8 mouse cellular contexts compared by ENCODE assay signal in the genomic region with DNA sequence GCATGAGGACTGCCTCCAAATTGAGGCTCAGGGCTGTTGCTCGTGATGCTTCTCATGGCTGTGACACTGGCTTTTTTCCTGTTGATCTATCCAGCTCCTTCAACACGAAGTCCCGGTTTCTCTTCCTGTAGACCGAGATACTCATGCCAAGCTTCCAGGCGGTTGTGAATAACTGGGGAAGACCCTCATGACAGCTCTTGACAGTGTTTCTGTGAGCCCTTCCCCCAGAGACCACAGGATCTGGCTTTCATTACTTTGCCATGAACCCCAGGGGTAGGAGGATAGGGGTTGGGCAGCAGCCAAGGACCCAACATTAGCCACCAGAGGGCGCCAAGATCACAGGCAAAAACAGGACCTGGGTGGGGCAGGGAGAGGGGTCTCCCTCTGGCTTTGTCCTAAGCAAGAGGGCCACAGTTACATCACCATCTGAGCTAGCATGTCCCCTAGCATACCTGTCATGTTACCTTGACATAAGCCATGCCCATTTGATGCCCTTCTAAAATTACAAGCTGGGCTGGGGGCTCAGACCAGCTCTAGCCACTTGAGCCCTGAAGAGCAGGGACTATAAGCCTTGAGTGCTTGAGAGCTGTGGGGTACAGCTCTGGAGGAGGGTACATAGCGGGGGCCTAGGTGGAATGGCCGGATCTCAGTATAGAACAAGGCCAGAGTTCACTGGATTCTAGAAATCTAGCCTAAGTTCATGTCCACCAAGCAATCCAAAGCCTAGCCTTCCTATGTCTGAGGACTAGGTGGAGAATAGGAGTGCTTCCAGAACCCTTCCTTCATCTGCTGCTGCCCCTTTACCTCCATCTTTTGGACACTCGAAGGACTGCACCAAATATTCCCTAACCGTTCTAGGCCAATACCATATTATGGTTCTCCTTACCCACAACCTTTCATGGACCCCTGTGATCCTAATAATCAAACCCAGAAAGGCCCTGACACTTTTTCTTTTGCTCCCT. TPM values are rescaled to one million over a fixed set of nuclear protein-coding genes. Genes with fewer than 3 reads are reported as not detected.
A peak's percentile ranks its signal among the peaks of the same experiment; 100 is the strongest.
DNase-seq lines count a peak whose midpoint lies in the region; ATAC-seq and TF ChIP-seq lines count a peak whose summit lies in the region.

Trpm5 (minus strand) TSS at position 51 of the 962 bp plus-strand sequence.

- H3K36me3 ChIP-seq in midbrain, embryonic 14.5 days (ENCODE audit: control insufficient read depth, insufficient read depth, low read length): no peaks in the 10 kb centered on the region
- no peaks in the 10 kb centered on the region for H3K36me3 ChIP-seq in midbrain, embryonic 15.5 days (replicated peaks)
- H3K36me3 ChIP-seq in embryonic facial prominence, embryonic 15.5 days: no peaks in the 10 kb centered on the region
- no peaks in the 10 kb centered on the region for H3K36me3 ChIP-seq in hindbrain, postnatal 0 days (ENCODE audit: insufficient read depth, low read length)

- intact Hi-C loops in left cerebral cortex, postnatal 4 days (cut with DNase I): no loop called here

- peak; percentile 86 for TF ChIP-seq CTCF in hindbrain, postnatal 0 days (IDR thresholded peaks at IDR 0.05; ENCODE audit: low read depth)
- TF ChIP-seq CTCF in olfactory bulb, adult 2 months (IDR thresholded peaks at IDR 0.05; ENCODE audit: insufficient read depth, low read depth, low read length): peak; percentile 42; the same call in 1 of the 2 replicates

- H3K27ac ChIP-seq in midbrain, embryonic 14.5 days (replicated peaks; ENCODE audit: low read depth, low read length): no peak within 1 kb of the TSS
- H3K27ac ChIP-seq in midbrain, embryonic 15.5 days: no peak within 1 kb of the TSS
- H3K27ac ChIP-seq in embryonic facial prominence, embryonic 15.5 days (replicated peaks): no peak within 1 kb of the TSS
- no peak within 1 kb of the TSS for H3K27ac ChIP-seq in hindbrain, postnatal 0 days
- H3K27ac ChIP-seq in olfactory bulb, adult 2 months (ENCODE audit: insufficient read depth, low read depth, low read length): no peak within 1 kb of the TSS

- DNase-seq in midbrain, embryonic 14.5 days: peak; percentile 65
- DNase-seq in adrenal gland, postnatal 14 days: peak; percentile 84
- DNase-seq in hindbrain, postnatal 0 days (ENCODE audit: low spot score): peak; percentile 66
- DNase-seq in left cerebral cortex, postnatal 4 days: peak; percentile 80
- peak; percentile 55 to 65 for DNase-seq in urinary bladder, postnatal 36 days (ENCODE audit: low spot score in 2 of 2)

- no peaks in the 10 kb centered on the region for H3K9me3 ChIP-seq in midbrain, embryonic 14.5 days (ENCODE audit: control insufficient read depth, low read length)
- no peaks in the 10 kb centered on the region for H3K9me3 ChIP-seq in midbrain, embryonic 15.5 days
- H3K9me3 ChIP-seq in embryonic facial prominence, embryonic 15.5 days (replicated peaks): no peaks in the 10 kb centered on the region
- H3K9me3 ChIP-seq in hindbrain, postnatal 0 days (ENCODE audit: low read length): no peaks in the 10 kb centered on the region

- H3K4me3 ChIP-seq in midbrain, embryonic 14.5 days (replicated peaks; ENCODE audit: low read depth, low read length): no peak within 1 kb of the TSS
- no peak within 1 kb of the TSS for H3K4me3 ChIP-seq in midbrain, embryonic 15.5 days
- H3K4me3 ChIP-seq in embryonic facial prominence, embryonic 15.5 days (replicated peaks): no peak within 1 kb of the TSS
- H3K4me3 ChIP-seq in hindbrain, postnatal 0 days (ENCODE audit: low read length): no peak within 1 kb of the TSS
- no peak within 1 kb of the TSS for H3K4me3 ChIP-seq in olfactory bulb, adult 2 months (ENCODE audit: insufficient read depth, low read depth, low read length)

- H3K27me3 ChIP-seq in midbrain, embryonic 14.5 days (ENCODE audit: control insufficient read depth, insufficient read depth, low read length): no peaks in the 10 kb centered on the region
- H3K27me3 ChIP-seq in midbrain, embryonic 15.5 days (replicated peaks): no peaks in the 10 kb centered on the region
- no peaks in the 10 kb centered on the region; the same call in 1 of the 2 replicates for H3K27me3 ChIP-seq in embryonic facial prominence, embryonic 15.5 days
- no peaks in the 10 kb centered on the region for H3K27me3 ChIP-seq in hindbrain, postnatal 0 days (ENCODE audit: insufficient read depth, low read length)

- no peak within 1 kb of the TSS for H3K9ac ChIP-seq in midbrain, embryonic 14.5 days (replicated peaks; ENCODE audit: low read length)
- H3K9ac ChIP-seq in midbrain, embryonic 15.5 days: no peak within 1 kb of the TSS
- no peak within 1 kb of the TSS for H3K9ac ChIP-seq in embryonic facial prominence, embryonic 15.5 days
- no peak within 1 kb of the TSS for H3K9ac ChIP-seq in hindbrain, postnatal 0 days (replicated peaks; ENCODE audit: low read length)

- no peak for TF ChIP-seq POLR2A in olfactory bulb, adult 2 months (IDR thresholded peaks at IDR 0.05; ENCODE audit: insufficient read depth, low read depth, low read length)

- no peaks in the 10 kb centered on the region for H3K4me1 ChIP-seq in midbrain, embryonic 14.5 days (ENCODE audit: control insufficient read depth, insufficient read depth, low read length)
- no peaks in the 10 kb centered on the region for H3K4me1 ChIP-seq in midbrain, embryonic 15.5 days
- H3K4me1 ChIP-seq in embryonic facial prominence, embryonic 15.5 days: peaks cover 9% of the 10 kb centered on the region; the same call in 1 of the 2 replicates
- no peaks in the 10 kb centered on the region for H3K4me1 ChIP-seq in hindbrain, postnatal 0 days (ENCODE audit: insufficient read depth, low read length)
- H3K4me1 ChIP-seq in olfactory bulb, adult 2 months (ENCODE audit: control insufficient read depth, insufficient read depth, low read length): no peaks in the 10 kb centered on the region

- 51% methylated on average over 10 of the region's 10 CpGs for WGBS in midbrain, embryonic 14.5 days
- WGBS in midbrain, embryonic 15.5 days: 48% methylated on average over 10 of the region's 10 CpGs
- WGBS in embryonic facial prominence, embryonic 15.5 days: 28% methylated on average over 10 of the region's 10 CpGs
- WGBS in hindbrain, postnatal 0 days: 43% methylated on average over 10 of the region's 10 CpGs
- WGBS in olfactory bulb, adult 2 months: 51% methylated on average over 10 of the region's 10 CpGs

- ATAC-seq in midbrain, embryonic 14.5 days (ENCODE audit: low FRiP score, low TSS enrichment): no peak
- no peak for ATAC-seq in midbrain, embryonic 15.5 days (replicated peaks)
- no peak for ATAC-seq in embryonic facial prominence, embryonic 15.5 days (ENCODE audit: insufficient number of reproducible peaks, low FRiP score, low TSS enrichment, low read depth)
- ATAC-seq in hindbrain, postnatal 0 days: peak; percentile 76

- no peak within 1 kb of the TSS for H3K4me2 ChIP-seq in midbrain, embryonic 14.5 days (ENCODE audit: low read length)
- H3K4me2 ChIP-seq in midbrain, embryonic 15.5 days: no peak within 1 kb of the TSS
- no peak within 1 kb of the TSS for H3K4me2 ChIP-seq in embryonic facial prominence, embryonic 15.5 days (replicated peaks)
- H3K4me2 ChIP-seq in hindbrain, postnatal 0 days (ENCODE audit: low read depth, low read length): no peak within 1 kb of the TSS

RNA-seq across cellular contexts. Expression of gene Trpm5, which starts in this region (rescaled TPM):
- polyA plus RNA-seq in midbrain, embryonic 14.5 days (2014; fragmentation: Nextera tagmentation; extraction: Ambion mirVana): 0.40 and 1.3 TPM in 2 replicates
- polyA plus RNA-seq in midbrain, embryonic 15.5 days (2015; fragmentation: Nextera tagmentation; extraction: Ambion mirVana): 1.3 and 1.6 TPM in 2 replicates
- total RNA-seq in adrenal gland, postnatal 14 days (2021): 0.59 and 0.68 TPM in 2 replicates
- polyA plus RNA-seq in embryonic facial prominence, embryonic 15.5 days (2015; fragmentation: Nextera tagmentation; extraction: Ambion mirVana): 12.0 and 12.5 TPM in 2 replicates
- total RNA-seq in hindbrain, postnatal 0 days (2014; rRNA removed): 2.1 and 3.0 TPM in 2 replicates
- 2.0 and 2.6 TPM in 2 replicates for polyA plus RNA-seq in hindbrain, postnatal 0 days (2015; fragmentation: Nextera tagmentation; extraction: Ambion mirVana)
- under 1 TPM; 0.38 TPM for total RNA-seq in left cerebral cortex, postnatal 4 days (2021)
- polyA plus RNA-seq in olfactory bulb, adult 2 months (2012; ENCODE audit: insufficient read depth, insufficient read length, low replicate concordance, missing spikeins): not detected in 2 replicates

Comparison
In these comparisons a context has a peak if more than half of its experiments do, and no peak if none do; other contexts are left out.
1. Peak in DNase-seq in adrenal gland, postnatal 14 days; RNA of the gene not detected or under 1 TPM.
2. Peak in DNase-seq in left cerebral cortex, postnatal 4 days; RNA of the gene not detected or under 1 TPM.